27 mouse cellular contexts compared by ENCODE assay signal in the genomic region with DNA sequence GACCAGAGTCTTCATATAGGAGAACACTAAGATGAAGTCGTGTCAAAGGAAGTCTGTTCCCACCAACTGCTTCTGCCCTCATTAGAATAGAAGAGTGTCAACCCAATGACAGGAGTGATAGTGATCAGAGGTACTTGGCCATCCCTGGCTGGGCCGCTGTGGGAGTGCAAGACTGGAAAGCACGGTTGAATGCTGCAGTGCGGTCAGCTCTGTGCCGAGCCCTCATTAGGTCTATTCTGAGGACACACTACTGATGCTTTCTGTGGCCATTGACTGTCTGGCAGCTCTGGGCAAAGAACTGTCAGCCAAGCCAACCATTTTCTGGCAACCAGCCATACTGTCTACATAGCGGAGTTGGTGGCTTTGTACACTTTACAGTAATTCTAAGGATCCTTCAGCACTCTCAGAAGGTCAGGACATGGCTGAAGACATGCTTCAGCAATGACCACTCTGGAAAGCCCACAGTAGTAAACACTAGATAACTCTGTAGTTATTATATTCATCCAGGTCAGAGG. TPM values are rescaled to one million over a fixed set of nuclear protein-coding genes. Genes with fewer than 3 reads are reported as not detected.
A peak's percentile ranks its signal among the peaks of the same experiment; 100 is the strongest.
DNase-seq lines count a peak whose midpoint lies in the region; ATAC-seq and TF ChIP-seq lines count a peak whose summit lies in the region.
"Had no signal": no experiment of that assay in that cellular context is flagged by ENCODE, and none has a peak within 500 bp of the region (broad histone marks: within the 10 kb centered on the region; RNA-seq: fewer than 3 reads in every experiment).

No protein-coding gene starts in this region.

- H3K4me3 ChIP-seq in heart, embryonic 13.5 days: no peak overlapping the region
- H3K4me3 ChIP-seq in lung, embryonic 16.5 days (ENCODE audit: low read length): no peak overlapping the region
- H3K4me3 ChIP-seq: forebrain, embryonic 13.5 days; hindbrain, embryonic 12.5 days; intestine, embryonic 15.5 days; layer of hippocampus, adult 2 months; limb, embryonic 10.5 days; limb, embryonic 15.5 days; liver, embryonic 13.5 days; midbrain, embryonic 13.5 days; neural tube, embryonic 13.5 days had no signal

- no peaks in the 10 kb centered on the region for H3K27me3 ChIP-seq in heart, embryonic 13.5 days (replicated peaks)
- no peaks in the 10 kb centered on the region for H3K27me3 ChIP-seq in lung, embryonic 16.5 days (ENCODE audit: control insufficient read depth, insufficient read depth, low read depth, low read length)
- peaks cover 7% of the 10 kb centered on the region for H3K27me3 ChIP-seq in Patski
- H3K27me3 ChIP-seq: forebrain, embryonic 13.5 days; hindbrain, embryonic 12.5 days; intestine, embryonic 15.5 days; limb, embryonic 15.5 days; liver, embryonic 13.5 days; midbrain, embryonic 13.5 days; neural tube, embryonic 13.5 days had no signal

- peaks cover 41% of the 10 kb centered on the region for H3K4me1 ChIP-seq in heart, embryonic 13.5 days
- peaks cover 33% of the 10 kb centered on the region for H3K4me1 ChIP-seq in lung, embryonic 16.5 days (replicated peaks; ENCODE audit: control insufficient read depth, insufficient read depth, low read length)
- H3K4me1 ChIP-seq: liver, embryonic 13.5 days had no signal

- peak; percentile 70 to 77 for DNase-seq in cerebellum, postnatal 10 days
- no peak for DNase-seq in cerebellum, adult 11 months
- no peak for DNase-seq in heart, postnatal 4 days
- no peak for DNase-seq in lung, postnatal 25 days (ENCODE audit: low spot score)
- DNase-seq in Patski (ENCODE audit: low read depth, low spot score): no peak
- DNase-seq: adrenal gland, postnatal 36 days; cerebellum, adult 9-10 months; gastrocnemius, postnatal 14 days; heart, adult 18-20 months; kidney, adult 2 months; kidney, postnatal 36 days; liver, embryonic 13.5 days; right cerebral cortex, postnatal 14 days; thymus, postnatal 4 days had no signal

- POLR2A ChIA-PET in Patski (lab: Charles Lee): no interaction called here

- in situ Hi-C loops in Patski (cut with MboI; ENCODE audit: low pct_unique_long_range_greater_than_20kb): no loop called here

- CTCF ChIA-PET in Patski (lab: Charles Lee): no interaction called here

- H3K9ac ChIP-seq in heart, embryonic 13.5 days: no peak overlapping the region
- H3K9ac ChIP-seq in lung, embryonic 16.5 days (ENCODE audit: low read length): no peak overlapping the region
- H3K9ac ChIP-seq: forebrain, embryonic 13.5 days; hindbrain, embryonic 12.5 days; intestine, embryonic 15.5 days; limb, embryonic 15.5 days; liver, embryonic 13.5 days; midbrain, embryonic 13.5 days; neural tube, embryonic 13.5 days had no signal

- no peaks in the 10 kb centered on the region for H3K36me3 ChIP-seq in heart, embryonic 13.5 days
- H3K36me3 ChIP-seq in lung, embryonic 16.5 days (ENCODE audit: control insufficient read depth, insufficient read depth, low read length): no peaks in the 10 kb centered on the region
- H3K36me3 ChIP-seq: G1E; hindbrain, embryonic 12.5 days; intestine, embryonic 15.5 days; limb, embryonic 10.5 days; limb, embryonic 15.5 days; liver, embryonic 13.5 days; midbrain, embryonic 13.5 days; neural tube, embryonic 13.5 days had no signal

- ATAC-seq in heart, embryonic 13.5 days (ENCODE audit: extremely low read depth, insufficient number of reproducible peaks, low FRiP score, low TSS enrichment): no peak
- no peak for ATAC-seq in lung, embryonic 16.5 days (ENCODE audit: low read depth)
- ATAC-seq in Patski: peak; percentile 29
- ATAC-seq: forebrain, embryonic 13.5 days; hindbrain, postnatal 0 days; intestine, embryonic 15.5 days; midbrain, embryonic 13.5 days had no signal

- TF ChIP-seq CTCF in Patski (IDR thresholded peaks at IDR 0.05): no peak

- H3K4me2 ChIP-seq in heart, embryonic 13.5 days: no peak overlapping the region
- H3K4me2 ChIP-seq in lung, embryonic 16.5 days (ENCODE audit: low read depth, low read length): no peak overlapping the region
- H3K4me2 ChIP-seq: forebrain, embryonic 13.5 days; hindbrain, embryonic 12.5 days; intestine, embryonic 15.5 days; limb, embryonic 15.5 days; liver, embryonic 13.5 days; midbrain, embryonic 13.5 days; neural tube, embryonic 13.5 days had no signal

- 79% methylated on average over 6 of the region's 6 CpGs for WGBS in heart, embryonic 13.5 days
- 70% methylated on average over 6 of the region's 6 CpGs for WGBS in lung, embryonic 16.5 days

- H3K27ac ChIP-seq in heart, embryonic 13.5 days (replicated peaks): 0 out of 2 replicates have a peak overlapping the region, but pooled peaks have one; percentile 42
- peak overlapping the region; percentile 50; the same call in 1 of the 2 replicates for H3K27ac ChIP-seq in lung, embryonic 16.5 days (ENCODE audit: low read length)
- H3K27ac ChIP-seq: forebrain, embryonic 13.5 days; hindbrain, embryonic 12.5 days; hindbrain, postnatal 0 days; intestine, embryonic 15.5 days; layer of hippocampus, adult 2 months; limb, embryonic 10.5 days; limb, embryonic 15.5 days; liver, embryonic 13.5 days; macrophage; midbrain, embryonic 13.5 days; neural tube, embryonic 13.5 days had no signal

- H3K9me3 ChIP-seq in heart, embryonic 13.5 days: no peaks in the 10 kb centered on the region
- H3K9me3 ChIP-seq in lung, embryonic 16.5 days (ENCODE audit: control insufficient read depth, low read length): no peaks in the 10 kb centered on the region
- H3K9me3 ChIP-seq: forebrain, embryonic 13.5 days; G1E; hindbrain, embryonic 12.5 days; intestine, embryonic 15.5 days; limb, embryonic 10.5 days; limb, embryonic 15.5 days; liver, embryonic 13.5 days; midbrain, embryonic 13.5 days; neural tube, embryonic 13.5 days had no signal

RNA-seq across cellular contexts. Expression of a gene that starts 2.3 kb away (rescaled TPM):
- polyA plus RNA-seq in heart, embryonic 13.5 days (2015; fragmentation: Nextera tagmentation; extraction: Ambion mirVana): 19.1 and 22.9 TPM in 2 replicates
- 10 to 100 TPM; 66.5 to 74.1 TPM for total RNA-seq in heart, postnatal 4 days (2021)
- polyA plus RNA-seq in lung, embryonic 16.5 days (2015; fragmentation: Nextera tagmentation; extraction: Ambion mirVana): 28.6 and 31.5 TPM in 2 replicates
- 0.12 TPM for polyA plus RNA-seq in Patski (2021)
- polyA plus RNA-seq: G1E, macrophage had no signal

Comparison
In these comparisons a context has a peak if more than half of its experiments do, and no peak if none do; other contexts are left out.
1. DNase-seq: peak in cerebellum, postnatal 10 days (2 of 2); none in cerebellum, adult 11 months (single experiment), heart, postnatal 4 days (single experiment), lung, postnatal 25 days (single experiment) and Patski (single experiment).
2. RNA of a gene that starts 2.3 kb away (polyA plus RNA-seq): 28.6 to 31.5 TPM in lung, embryonic 16.5 days and 19.1 to 22.9 TPM in heart, embryonic 13.5 days; 0.12 TPM in Patski (single experiment); every median in the first group is over 10 times any median in the second.